Mouse (Mus musculus): Measurements from ENCODE around the gene Slc2a1.

DNA sequence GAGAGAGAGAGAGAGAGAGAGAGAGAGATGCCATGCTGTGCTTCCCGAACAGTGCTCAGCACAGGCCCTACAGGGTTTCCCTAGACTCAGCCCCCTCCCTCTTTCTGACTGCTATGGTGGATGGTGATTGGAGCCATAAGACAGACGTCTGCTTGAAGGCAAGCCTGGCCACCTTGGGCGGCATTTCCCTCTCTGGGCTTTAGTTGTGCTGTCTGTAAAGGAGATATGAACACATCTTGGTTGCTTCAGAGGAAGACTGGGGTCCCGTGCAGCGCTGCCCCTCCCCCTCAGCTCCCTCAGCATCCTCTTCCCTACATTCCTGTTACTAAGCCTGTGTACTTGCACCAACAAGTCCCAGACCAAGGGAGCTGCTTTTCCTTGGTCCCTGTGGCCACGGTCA is 33.9 kb upstream of the Slc2a1 start:
- no peak for TF ChIP-seq POLR2A (IDR thresholded peaks at IDR 0.05; ENCODE audit: borderline replicate concordance, control insufficient read depth, low read depth, low read length)
- TF ChIP-seq CTCF (IDR thresholded peaks at IDR 0.05; ENCODE audit: control insufficient read depth, insufficient read depth, low read length) = no peak
